Mouse (Mus musculus) kidney, postnatal 0 days (tissue): ENCODE measurements around the gene Hnrnpdl. TPM values are rescaled to one million over a fixed set of nuclear protein-coding genes. Genes with fewer than 3 reads are reported as not detected.
A peak's percentile ranks its signal among the peaks of the same experiment; 100 is the strongest.

Source experiments
- ATAC-seq: fragments of 200-750 bp; cut with Nextera tagmentation; replicated peaks from 2 replicates; pipeline ENCODE4 v1.8.0; 2017; ENCODE audit warnings: low read depth, moderate number of reproducible peaks, moderate TSS enrichment, moderate library complexity; ENCODE audit not compliant: low FRiP score
- DNase-seq: peaks from one replicate; pipeline ENCODE4 v3.0.0-alpha.2; 2016; ENCODE audit warnings: low spot score
- H3K27ac ChIP-seq: fragments of 300-500 bp; sonication (generic); 2 replicates; pipeline ENCODE4 v1.5.1; 2014; ENCODE audit warnings: mild to moderate bottlenecking
- H3K27me3 ChIP-seq: fragments of 300-500 bp; sonication (generic); 2 replicates; pipeline ENCODE4 v1.6.1; 2014; ENCODE audit warnings: low read length, mixed read lengths; ENCODE audit not compliant: insufficient read depth
- H3K36me3 ChIP-seq: fragments of 300-500 bp; sonication (generic); 2 replicates; pipeline ENCODE4 v1.6.1; 2014; ENCODE audit warnings: low read length, mixed read lengths; ENCODE audit not compliant: insufficient read depth
- H3K4me1 ChIP-seq: fragments of 300-500 bp; sonication (generic); replicated peaks from 2 replicates; pipeline ENCODE4 v1.6.1; 2014; ENCODE audit warnings: antibody characterized with exemption, low read length, mixed read lengths; ENCODE audit not compliant: insufficient read depth
- H3K4me2 ChIP-seq: fragments of 300-500 bp; sonication (generic); 2 replicates; pipeline ENCODE4 v1.6.1; 2014; ENCODE audit warnings: mild to moderate bottlenecking, low read length, moderate library complexity, mixed read lengths
- H3K4me3 ChIP-seq: fragments of 300-500 bp; sonication (generic); replicated peaks from 2 replicates; pipeline ENCODE4 v1.5.1; 2014; ENCODE audit warnings: low read depth, low read length
- H3K9ac ChIP-seq: fragments of 300-500 bp; sonication (generic); 2 replicates; pipeline ENCODE4 v1.6.1; 2014; ENCODE audit warnings: low read depth, low read length
- H3K9me3 ChIP-seq: fragments of 300-500 bp; sonication (generic); replicated peaks from 2 replicates; pipeline ENCODE4 v1.6.1; 2016; ENCODE audit warnings: low read length, inconsistent platforms, mixed read lengths
- CTCF ChIP-seq: IDR thresholded peaks from 2 replicates; pipeline ENCODE4 v1.5.1; 2016; ENCODE audit warnings: antibody characterized with exemption, low read depth, mild to moderate bottlenecking, moderate library complexity
- whole genome bisulfite sequencing: fragments of 180-500 bp; shearing (Covaris S2); extraction: QIAGEN DNeasy Blood & Tissue Kit; methylation state at CpG from one replicate; pipeline ENCODE4 v1.1.7; 2014; 5-methylcytosine and 5-hydroxymethylcytosine counted together
- polyA plus RNA-seq: library from polyadenylated mRNA; unstranded; fragments of >200 nt; fragmentation: Nextera tagmentation; extraction: Ambion mirVana; gene quantifications from 2 replicates; pipeline ENCODE4 v1.2.1, GENCODE M21; 2015

Hnrnpdl gene
- polyA plus RNA-seq, 1 experiment from 2014 or later, result 118 TPM

DNA sequence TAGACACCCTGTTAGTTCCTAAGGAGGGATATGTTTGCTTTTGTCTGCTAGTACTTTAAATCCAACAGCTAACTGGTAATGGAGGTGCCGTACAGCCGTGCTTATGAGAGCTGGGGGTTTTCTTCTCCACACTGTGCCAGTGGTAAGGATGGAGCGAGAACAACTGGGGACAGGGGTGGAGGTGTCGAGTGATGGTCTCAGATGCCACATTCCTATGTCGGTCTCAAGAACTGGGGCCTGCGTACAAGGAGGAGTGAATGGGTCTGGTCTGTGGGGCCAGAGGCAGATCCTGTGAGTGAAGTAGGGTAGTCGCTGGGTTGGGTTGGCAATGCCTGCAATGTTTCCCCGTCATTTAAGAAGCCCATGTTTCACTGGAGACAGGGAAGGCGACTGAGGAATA, 26.9 kb downstream of the Hnrnpdl start:
- ATAC-seq, result no peak
- Histone ChIP-seq H3K27me3 (no peaks in the 10 kb centered on the region), H3K4me3 (no peak overlapping the region), H3K4me1 (no peaks in the 10 kb centered on the region), H3K9me3 (no peaks in the 10 kb centered on the region), H3K36me3 (no peaks in the 10 kb centered on the region), H3K27ac (no peak overlapping the region), H3K4me2 (no peak overlapping the region), H3K9ac (no peak overlapping the region)
- TF ChIP-seq CTCF, result no peak
- DNase-seq, result no peak
- WGBS, result 81% methylated on average over 9 of the region's 9 CpGs

DNA sequence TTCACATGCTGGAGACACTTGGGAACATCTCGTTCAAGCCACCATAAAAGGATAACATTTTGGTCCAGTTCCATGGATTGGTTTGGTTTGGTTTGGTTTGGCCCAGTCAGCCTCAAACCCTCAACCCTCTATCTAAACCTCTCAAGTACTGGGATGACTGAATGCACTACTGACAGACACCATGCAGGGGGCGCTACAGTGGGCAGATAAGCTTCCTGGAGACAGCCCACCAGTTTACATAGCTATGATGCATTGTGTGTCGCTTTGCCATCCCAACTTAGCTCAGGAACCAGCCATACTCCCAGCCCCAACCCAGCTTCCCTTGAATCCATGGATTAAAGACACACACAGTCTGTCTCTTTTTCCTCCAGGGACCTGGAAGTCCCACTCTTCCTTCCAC, 31.0 kb downstream of the Hnrnpdl start:
- 64% methylated on average over 3 of the region's 3 CpGs for WGBS
- H3K36me3 ChIP-seq, result no peaks in the 10 kb centered on the region
- TF ChIP-seq CTCF, result no peak
- ATAC-seq (no peak), DNase-seq (no peak)
- H3K4me1 ChIP-seq, result no peaks in the 10 kb centered on the region
- no peaks in the 10 kb centered on the region for H3K27me3 ChIP-seq
- no peak overlapping the region for H3K4me2 ChIP-seq
- no peak overlapping the region for H3K9ac ChIP-seq
- no peak overlapping the region for H3K4me3 ChIP-seq
- no peaks in the 10 kb centered on the region for H3K9me3 ChIP-seq
- no peak overlapping the region for H3K27ac ChIP-seq

DNA sequence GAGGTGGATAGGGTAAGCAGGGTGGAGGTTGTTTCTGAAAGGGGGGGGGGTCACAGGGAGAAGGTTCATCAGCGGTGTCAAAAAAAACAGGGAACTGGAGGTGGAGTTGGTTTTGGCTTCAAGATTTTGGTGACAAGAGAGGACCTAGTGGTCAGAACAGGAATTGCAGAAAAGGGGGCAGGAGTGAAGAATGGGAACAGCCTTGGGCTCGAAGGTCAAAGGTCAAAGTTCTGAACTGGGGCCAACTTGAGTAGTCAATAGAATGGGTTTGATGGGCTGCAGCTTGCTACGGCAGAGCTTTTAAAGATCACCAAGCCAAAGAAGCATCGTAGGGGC, 32.5 kb downstream of the Hnrnpdl start:
- Histone ChIP-seq H3K9ac (no peak overlapping the region), H3K4me1 (no peaks in the 10 kb centered on the region), H3K36me3 (no peaks in the 10 kb centered on the region), H3K9me3 (no peaks in the 10 kb centered on the region), H3K27me3 (no peaks in the 10 kb centered on the region), H3K27ac (no peak overlapping the region), H3K4me3 (no peak overlapping the region), H3K4me2 (no peak overlapping the region)
- WGBS, result 83% methylated on average over 4 of the region's 4 CpGs
- no peak for DNase-seq
- ATAC-seq, result no peak
- peak; percentile 24; the same call in 1 of the 2 replicates for TF ChIP-seq CTCF

- Histone ChIP-seq H3K36me3 (no peaks in the 10 kb centered on the region), H3K4me2 (no peak overlapping the region), H3K27me3 (no peaks in the 10 kb centered on the region), H3K9me3 (no peaks in the 10 kb centered on the region), H3K4me3 (no peak overlapping the region), H3K27ac (no peak overlapping the region), H3K9ac (no peak overlapping the region), H3K4me1 (no peaks in the 10 kb centered on the region)
- no peak for TF ChIP-seq CTCF
- 90% methylated on average over 4 of the region's 4 CpGs for WGBS
- ATAC-seq (no peak), DNase-seq (no peak)
Measured at GRCm38 (mm10) chr5:100006324-100007039, 33.0 kb downstream of the Hnrnpdl start.

GRCm38 (mm10) chr5:100005896-100006295, 33.6 kb downstream of the Hnrnpdl start:
- Histone ChIP-seq H3K27me3 (no peaks in the 10 kb centered on the region), H3K9me3 (no peaks in the 10 kb centered on the region), H3K27ac (no peak overlapping the region), H3K9ac (no peak overlapping the region), H3K4me2 (no peak overlapping the region), H3K4me3 (no peak overlapping the region), H3K4me1 (no peaks in the 10 kb centered on the region), H3K36me3 (no peaks in the 10 kb centered on the region)
- no peak for ATAC-seq
- WGBS, result 79% methylated on average over 6 of the region's 6 CpGs
- DNase-seq, result no peak
- no peak for TF ChIP-seq CTCF

DNA sequence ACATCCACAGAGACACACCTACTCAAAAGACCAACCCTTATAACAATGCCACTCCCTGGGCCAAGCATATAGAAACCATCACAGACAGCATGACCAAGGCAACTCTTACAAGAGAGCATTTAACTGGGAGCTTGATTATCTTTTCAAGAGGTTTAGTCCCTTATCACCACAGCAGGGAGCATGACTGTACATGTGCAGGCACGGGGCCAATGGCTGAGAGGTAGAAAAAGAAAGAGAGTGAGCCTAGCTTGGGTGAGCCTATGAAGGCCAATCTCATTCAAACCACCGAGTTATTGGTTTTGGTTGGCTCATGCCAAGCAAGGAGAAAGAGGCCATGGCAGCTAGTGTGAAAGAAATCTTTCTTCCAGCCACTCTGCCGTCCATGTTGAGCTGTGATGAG, 34.0 kb downstream of the Hnrnpdl start:
- H3K27ac ChIP-seq, result no peak overlapping the region

DNA sequence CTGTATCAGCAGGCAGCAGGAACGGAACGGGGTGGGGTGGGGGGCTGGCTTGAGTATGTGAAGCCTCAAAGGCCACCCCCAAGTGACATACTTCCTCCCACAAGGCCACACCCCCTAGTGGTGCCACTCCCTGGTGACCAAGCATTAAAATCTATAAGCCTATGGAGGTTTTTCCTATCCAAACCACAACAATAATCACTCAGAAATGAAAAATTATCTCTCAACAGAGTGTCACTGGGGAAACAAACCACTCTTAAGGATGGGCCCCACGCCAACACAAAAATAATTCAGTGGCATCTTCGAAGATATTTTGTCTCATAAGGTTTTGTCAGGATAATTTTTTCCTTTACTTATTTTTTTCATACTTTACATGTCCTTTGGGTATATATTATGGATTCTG, 35.6 kb downstream of the Hnrnpdl start:
- H3K4me2 ChIP-seq, result no peak overlapping the region
- H3K9me3 ChIP-seq, result no peaks in the 10 kb centered on the region
- H3K27ac ChIP-seq, result no peak overlapping the region
- no peaks in the 10 kb centered on the region for H3K36me3 ChIP-seq
- H3K9ac ChIP-seq, result no peak overlapping the region
- H3K4me1 ChIP-seq, result no peaks in the 10 kb centered on the region
- no peaks in the 10 kb centered on the region for H3K27me3 ChIP-seq
- no peak overlapping the region for H3K4me3 ChIP-seq
- DNase-seq, result no peak
- TF ChIP-seq CTCF, result no peak
- WGBS, result 77% methylated on average over 4 of the region's 4 CpGs
- ATAC-seq, result no peak

More for the DNA sequence above, 34.0 kb downstream of the Hnrnpdl start:
- Histone ChIP-seq H3K9ac (no peak overlapping the region), H3K36me3 (no peaks in the 10 kb centered on the region), H3K4me3 (no peak overlapping the region), H3K4me1 (no peaks in the 10 kb centered on the region), H3K9me3 (no peaks in the 10 kb centered on the region), H3K4me2 (no peak overlapping the region), H3K27me3 (no peaks in the 10 kb centered on the region)
- DNase-seq (no peak), ATAC-seq (no peak)
- no peak for TF ChIP-seq CTCF
- 78% methylated on average over 3 of the region's 3 CpGs for WGBS
